Mouse (Mus musculus) kidney, adult 2 months (tissue): Measurements from ENCODE around the gene Metrnl.

Source experiments
- CTCF ChIP-seq: fragments of 200-500 bp; conservative IDR thresholded peaks from 2 replicates; pipeline ENCODE4 v1.5.1; 2011; ENCODE audit warnings: low read depth, mild to moderate bottlenecking, control low read depth, low read length, moderate library complexity, mixed read lengths; ENCODE audit not compliant: insufficient read depth, insufficient read length
- POLR2A ChIP-seq: fragments of 200-500 bp; IDR thresholded peaks from one replicate; pipeline ENCODE4 v1.6.1; 2011; ENCODE audit warnings: low read depth, low read length, control low read depth

GRCm38 (mm10) chr11:121654406-121654945 is 46.9 kb upstream of the Metrnl start:
- TF ChIP-seq POLR2A, result no peak
- TF ChIP-seq CTCF, result no peak
